Mouse (Mus musculus) kidney, postnatal 4 days (tissue): ENCODE measurements at regions not wholly inside any gene's neighbourhood (a gene's known extent, or its start where the extent isn't known, plus 50 kb on each side); places are given as distances from the start of the nearest gene placed in this dataset.

Experiments
- DNase-seq, 2 experiments: peaks; one replicate each; pipeline ENCODE4 v3.0.0; 2021; ENCODE audit warnings: mixed read lengths in 2 of 2

DNA sequence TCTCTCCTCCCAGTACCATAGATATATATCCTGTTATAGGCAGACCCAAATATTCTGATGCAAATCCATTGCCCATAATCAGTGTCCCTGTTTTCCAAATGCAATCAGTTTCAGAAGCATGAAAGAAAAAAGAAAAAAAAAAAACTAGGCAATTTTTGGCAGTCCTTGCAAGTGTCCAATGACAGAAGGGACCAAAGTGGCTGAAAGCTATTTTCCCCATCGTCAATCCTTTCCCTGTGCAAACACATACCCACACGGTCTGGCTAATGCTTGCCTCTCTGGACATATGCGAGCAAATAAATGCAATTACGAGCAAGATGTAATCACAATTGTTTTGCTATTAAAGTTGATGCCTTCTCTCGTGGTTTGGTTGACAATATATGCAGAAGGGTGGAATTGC, 288.9 kb upstream of the Dynlrb2 start:
- DNase-seq, result no peak

DNA sequence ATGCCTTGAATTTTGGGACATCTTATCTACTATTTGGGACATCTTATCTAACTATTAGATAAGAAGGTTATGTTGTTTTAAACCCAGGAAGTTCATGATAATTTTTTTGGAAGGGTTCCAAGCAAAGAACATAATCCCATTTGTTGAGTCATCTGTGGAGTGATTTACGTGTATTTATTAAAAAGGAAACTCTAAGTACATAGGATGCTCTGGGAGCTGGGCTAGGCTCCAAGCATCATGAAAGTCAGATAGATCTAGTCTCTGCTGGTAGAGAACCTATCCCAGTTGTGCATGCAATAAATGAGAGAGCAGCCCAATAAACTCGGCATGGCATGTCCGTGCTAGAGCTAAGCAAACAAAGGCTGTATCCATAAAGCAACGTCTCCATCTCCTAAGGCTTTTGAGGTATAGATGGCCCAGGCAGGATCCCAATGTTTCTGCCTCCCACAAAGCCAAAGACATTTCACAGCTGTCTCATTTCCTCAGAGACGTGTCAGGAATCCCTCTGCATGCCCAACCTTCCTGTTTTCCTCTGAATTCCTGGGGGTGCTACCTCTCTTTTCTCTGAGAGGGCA, 289.4 kb upstream of the Dynlrb2 start:
- DNase-seq, result peak in 1 of 2 experiments; percentile 19

DNA sequence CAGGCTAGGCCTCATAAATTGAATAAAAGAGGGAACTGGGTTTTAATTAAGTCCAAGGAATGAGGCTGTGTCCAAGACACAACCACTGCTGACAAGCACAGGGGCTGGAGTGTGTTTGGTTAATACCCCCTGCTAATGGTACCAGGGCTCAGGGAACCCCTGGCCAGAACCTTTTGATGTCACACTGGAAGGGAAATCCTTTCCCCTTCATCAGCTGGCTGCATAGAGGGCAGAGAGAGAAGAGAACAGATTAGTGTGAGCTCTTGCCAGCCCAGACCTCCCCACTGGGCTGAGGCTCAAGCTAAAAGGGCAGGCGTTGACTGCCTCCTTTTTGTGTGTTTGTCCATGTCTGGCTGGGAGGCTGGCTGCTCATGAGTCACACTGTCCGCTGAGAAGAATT, 301.1 kb upstream of the Dynlrb2 start:
- no peak for DNase-seq

DNA sequence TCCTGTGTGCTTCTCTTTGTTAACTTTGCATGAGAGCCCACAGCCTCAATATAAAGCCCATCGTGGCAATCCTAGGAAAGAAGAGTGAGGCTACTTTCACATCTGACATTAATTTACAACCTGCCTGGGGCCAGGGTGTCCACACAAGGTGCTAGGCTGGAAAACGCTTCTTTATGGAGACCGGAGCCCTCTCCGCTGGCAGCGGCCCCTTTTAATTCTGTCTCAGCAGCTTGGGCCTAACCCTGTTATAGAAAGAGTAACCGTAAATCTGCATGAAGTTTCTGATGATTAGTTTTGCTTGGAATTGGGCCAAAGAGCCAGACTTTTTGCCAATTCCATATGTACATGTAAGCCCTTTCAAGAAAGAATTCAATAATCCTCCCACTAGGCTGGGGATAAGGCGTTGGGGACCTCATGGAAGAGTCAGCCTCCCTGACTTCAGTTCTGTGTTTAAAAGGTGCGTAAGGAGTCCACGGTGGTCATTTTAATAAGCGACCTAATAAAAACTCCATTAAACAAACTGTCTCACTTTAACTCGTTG, 304.2 kb upstream of the Dynlrb2 start:
- DNase-seq, result no peak

DNA sequence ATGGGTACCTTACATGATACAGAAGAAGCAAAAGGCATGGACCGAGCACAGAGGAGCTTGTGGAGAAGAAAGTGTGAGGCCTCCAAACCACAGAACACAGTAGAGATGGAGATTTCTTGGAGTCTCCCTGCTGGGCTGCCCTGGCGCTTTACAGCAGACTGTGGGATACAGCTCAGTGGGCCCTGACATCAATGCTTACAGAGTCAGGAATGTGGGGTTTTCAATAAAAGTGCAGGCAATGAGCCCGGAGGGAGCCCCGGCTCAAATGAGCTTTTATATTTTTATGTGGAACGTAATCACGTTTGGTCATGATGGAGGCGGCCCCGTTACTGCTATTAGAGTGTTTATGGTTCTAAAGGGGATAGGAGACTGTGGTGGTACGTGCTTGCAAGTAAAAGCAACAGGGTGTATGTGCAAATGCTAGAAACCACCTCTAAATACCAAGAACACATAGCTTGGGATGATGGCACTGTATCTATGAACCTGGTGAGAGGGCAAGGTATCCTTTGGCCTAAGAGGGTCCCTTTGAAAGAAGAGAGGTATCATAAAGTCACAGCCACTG, 308.1 kb upstream of the Dynlrb2 start:
- DNase-seq, result no peak

DNA sequence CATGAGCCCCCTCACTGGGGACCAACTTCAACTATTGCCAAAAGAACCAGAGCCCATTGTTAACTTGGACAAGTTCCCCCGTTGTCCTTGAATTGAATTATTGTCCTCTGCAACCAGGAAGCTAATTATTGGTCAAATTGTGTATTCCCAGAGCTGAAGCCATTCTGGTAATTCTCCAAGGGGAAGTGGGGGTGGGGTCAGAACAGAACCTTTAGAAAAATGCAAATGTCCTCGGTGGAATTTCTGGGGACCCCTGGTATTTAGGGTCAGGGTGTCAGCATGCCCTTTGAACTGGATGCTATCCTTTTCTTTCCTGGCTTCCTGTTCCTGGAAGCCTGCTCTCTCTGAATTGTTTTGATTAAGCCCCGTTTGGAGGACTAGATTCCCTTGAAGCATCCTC, 312.7 kb upstream of the Dynlrb2 start:
- peak in 1 of 2 experiments; percentile 27 for DNase-seq

DNA sequence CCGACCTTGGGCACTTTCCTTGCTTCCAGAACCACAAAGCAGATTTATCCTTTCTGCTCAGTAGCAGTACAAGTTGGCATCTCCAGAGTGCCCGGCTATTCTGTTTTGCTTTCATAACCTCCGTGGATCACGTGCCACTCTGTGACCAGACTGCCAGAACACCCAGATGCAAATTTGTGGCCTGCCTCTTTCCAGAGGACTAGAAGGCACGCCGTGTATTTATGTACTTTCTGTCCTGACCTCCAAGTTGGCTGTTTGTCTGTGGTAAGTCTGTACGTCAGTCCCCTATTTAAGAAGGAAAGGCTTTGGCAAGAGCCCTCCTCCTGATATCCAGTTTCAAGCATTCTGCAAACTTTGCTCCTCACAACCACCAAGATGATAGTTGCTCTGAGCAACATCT, 319.6 kb upstream of the Dynlrb2 start:
- no peak for DNase-seq

DNA sequence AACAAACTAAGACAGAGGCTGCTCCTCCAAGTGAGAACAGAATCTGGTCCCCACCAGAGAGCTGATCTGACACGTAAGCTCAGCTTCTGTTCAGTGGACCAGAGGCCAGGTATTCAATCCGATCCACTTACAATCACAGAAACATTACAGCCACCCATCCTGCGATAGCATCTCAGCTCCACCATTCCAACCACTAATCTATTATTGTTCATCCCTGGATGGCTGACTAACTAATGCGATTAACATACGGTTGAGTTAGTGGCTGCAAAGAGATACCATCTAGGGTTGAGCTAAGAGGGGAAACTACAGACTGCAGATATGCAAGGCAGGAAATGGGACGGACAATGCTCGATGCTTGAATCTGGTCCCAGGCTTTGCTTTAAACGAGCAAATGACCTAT, 320.5 kb upstream of the Dynlrb2 start:
- no peak for DNase-seq

DNA sequence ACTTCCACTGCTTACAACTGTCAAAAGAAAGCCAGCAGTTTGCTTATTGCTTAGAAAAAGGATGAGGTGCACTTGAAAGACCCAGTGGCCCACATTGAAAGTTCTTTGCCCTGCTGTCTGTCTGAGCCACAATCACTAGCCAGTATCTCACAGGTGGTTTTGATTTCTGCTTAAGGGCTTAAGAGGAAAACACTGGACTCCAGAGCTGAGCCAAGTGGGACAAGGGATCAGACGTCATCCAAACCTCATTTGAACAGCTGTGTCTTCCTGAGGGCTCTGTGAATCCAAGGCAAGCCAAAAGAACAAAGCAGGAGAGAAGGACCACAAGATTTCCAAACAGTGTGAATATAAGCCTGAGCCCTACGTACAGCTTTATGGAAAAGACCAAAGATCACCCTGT, 326.8 kb upstream of the Dynlrb2 start:
- no peak for DNase-seq

DNA sequence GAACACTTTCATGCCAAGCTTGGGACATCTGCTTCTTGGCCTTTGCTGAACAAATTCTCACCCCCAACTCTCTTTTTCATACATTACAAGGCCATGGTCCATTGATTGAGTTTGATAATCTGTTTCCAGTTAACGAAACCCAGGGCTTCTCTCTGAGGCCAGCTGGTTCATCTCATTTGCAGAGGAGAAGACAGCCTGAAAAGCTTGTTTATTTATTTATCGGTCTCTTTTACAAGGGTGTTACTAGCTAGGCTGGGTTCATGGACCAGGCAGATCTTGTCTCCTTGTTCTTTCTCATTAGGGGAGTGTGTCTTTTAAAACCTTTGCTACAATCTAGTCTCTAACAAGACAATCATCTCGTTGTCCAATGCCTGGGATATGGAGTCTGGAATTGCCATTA, 329.9 kb upstream of the Dynlrb2 start:
- DNase-seq, result no peak

DNA sequence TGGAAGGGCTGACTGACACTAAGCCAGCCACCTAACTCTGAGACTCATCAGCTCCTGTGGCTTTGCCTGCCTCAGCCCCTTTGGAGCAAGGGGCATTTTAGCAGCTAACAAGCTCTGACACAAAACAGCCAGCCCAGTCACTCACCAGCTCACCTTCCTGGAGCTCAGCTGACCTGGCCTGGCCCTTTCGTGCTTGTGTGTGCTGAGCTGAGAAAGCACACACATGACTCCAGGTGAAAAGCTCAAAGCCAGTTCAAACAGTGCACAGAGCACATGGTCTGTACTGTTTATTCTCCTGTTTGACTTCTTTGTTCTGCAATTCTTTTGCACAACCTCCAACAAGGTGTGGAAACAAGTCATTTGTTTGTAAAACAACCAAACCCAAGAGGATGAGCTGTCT, 330.8 kb upstream of the Dynlrb2 start:
- DNase-seq, result no peak

DNA sequence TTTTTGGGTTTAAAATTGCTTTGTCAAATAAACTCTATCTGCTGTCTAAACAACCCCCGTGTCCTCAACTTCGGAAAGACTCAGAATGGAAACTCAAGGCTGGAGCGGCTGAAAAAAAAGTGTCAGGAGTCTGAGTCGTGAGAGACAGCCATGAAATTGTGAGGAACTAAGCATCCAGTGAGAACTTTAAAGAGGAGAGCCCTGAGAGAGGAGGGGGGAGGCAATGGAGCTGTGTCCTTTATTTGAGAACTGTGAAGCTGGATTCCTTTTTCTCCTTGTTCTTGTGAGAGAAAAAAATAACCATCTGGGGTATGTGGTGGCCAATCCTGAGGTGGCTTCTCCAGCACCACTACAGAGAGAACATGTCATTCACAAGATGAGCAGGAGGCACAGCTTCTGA, 336.9 kb upstream of the Dynlrb2 start:
- no peak for DNase-seq

DNA sequence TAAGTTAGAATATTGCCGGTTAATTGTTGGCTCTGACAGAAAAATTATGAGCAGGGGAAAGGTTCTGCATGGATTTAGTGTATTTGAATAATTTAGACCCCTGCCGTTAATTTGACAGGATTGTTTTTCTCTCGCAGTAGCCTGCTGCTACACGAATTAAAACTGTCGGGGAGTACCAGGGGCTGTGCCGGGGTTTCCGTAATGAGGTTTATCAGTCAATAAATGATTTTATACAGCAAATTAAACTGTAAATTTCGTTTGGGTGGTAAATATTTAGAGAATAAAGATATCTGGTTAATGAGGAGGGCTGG, 339.8 kb upstream of the Dynlrb2 start:
- DNase-seq, result no peak

DNA sequence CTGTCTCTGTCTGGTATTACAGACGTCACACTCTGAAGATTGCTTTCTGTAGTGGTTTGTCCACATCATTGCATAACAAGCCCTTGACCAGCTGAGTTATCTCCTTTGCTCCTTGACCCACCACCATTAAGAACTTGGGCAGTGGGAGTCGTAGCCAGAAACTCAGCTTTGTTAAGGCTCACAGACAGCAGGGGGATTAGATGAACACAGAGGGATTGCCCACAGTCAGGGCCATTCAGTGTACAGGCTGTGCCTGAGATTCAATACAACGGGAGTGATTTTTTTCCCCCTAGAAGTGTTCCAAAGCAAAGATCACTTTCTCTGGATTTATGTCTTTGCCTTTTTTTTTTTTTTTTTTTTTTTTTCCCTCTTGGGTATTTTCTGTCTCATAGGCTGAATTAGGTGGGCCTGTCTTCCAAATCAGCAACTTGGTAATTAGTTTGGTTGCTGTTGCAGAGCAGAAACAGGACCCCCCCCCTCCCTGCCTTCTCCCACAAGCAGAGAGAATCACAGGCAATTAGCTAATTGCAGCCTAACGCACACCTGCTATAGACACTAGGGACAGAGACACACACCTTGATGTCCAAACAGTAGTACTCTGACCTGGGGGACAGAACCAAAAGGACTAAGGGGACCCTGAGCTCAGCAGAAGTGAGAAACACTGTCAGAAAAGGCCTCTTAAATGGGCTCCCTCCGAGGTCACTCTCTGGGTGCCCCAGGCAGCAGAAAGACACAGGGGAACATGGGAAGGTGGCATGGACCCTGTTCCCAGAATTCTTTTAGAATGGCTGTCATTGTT, 340.4 kb upstream of the Dynlrb2 start:
- no peak for DNase-seq

DNA sequence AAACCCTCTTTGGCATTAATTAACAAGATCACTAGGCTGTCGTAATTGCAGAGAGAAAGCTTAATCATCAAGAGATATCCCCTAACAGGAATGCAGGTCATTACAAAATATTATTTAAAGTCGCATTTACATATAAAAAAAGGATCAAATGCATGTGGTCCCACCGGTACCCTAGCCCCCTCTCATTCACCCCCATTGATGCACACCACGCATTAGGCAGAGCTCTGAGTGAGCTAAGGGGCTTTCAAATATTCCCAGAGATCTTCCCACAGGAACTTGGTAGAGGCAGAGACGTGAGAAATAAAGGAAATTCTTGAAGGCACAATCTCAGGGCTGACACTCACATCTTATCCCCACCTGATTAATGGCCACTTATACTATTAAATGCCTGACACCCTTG, 343.8 kb upstream of the Dynlrb2 start:
- no peak for DNase-seq

DNA sequence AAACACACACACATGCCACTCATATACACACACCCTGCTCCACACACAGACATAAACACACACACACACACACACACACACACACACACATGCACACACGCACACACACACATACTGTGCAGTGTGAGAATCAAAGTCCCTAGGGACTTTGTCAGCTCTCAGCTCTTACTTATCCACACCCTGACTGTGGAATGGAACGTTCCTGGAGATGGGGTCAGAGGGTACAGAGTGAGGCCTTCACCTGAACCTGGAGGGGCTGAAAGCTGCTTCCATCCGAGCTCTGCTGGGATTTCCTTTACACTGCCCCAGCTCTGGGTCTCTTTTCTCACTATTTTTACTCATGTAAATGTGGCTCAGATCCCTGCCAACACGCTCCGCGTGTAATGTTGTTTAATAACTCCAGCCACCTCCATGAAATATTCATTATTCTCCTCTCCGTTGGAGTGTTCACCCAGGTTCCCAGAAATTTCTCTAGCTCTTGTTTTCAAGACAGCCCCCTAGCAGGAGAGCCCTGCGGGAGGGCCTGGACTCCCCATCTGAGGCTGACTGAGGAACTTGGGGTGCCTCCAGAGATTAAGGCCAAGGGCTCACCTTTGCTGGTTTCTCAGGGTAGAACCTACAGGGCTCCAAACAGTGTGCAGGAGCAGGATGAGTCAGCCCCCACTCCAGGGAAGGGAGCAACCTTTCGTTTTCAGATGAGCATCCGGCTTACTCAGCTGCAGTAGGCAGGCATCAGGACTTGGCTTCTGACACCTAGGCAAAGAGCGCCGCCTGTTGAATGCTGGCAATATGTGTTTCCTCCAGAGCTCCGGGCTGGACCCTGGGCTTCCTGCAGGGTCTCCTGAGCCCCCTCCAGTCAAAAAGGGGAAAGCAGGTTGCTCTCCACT, 360.8 kb upstream of the Dynlrb2 start:
- peak; percentile 80 to 85 for DNase-seq

DNA sequence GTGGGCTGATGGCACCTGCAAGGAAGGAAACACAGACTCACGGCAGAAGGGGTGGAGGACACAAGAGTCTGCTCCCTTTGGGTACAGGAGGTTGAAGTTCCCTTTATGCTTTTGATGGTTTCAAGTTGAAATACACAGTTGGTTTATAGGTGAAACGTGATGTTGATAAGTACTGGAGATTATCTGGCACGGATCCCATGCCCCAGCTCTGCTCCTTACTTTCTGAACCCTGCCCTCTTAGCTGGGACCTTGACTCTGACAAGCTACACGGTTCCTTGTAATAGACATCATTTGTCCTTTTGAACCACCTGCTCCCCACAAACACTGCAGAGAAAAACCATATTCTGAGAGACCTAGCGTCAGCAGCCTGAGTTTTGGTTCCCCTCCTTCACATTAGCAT, 363.4 kb upstream of the Dynlrb2 start:
- no peak for DNase-seq

DNA sequence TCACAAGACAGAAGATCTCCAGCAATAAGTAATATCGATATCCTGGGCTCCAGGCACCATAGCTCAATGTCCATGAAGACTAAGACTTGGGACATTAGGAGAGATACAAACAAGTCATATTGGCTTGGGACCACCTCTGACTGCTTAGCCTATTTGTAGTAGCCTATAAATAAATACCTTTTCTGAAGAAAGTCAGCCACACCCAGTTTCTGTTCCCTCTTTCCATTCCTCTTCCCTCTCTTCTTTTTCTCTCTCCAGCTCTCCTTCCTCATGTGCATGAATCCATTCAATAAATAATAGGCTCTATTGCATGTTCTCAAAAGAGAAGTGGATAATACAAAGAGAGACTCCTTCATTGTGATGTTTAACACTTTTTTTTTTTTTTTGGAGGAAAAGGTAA, 364.8 kb upstream of the Dynlrb2 start:
- no peak for DNase-seq

DNA sequence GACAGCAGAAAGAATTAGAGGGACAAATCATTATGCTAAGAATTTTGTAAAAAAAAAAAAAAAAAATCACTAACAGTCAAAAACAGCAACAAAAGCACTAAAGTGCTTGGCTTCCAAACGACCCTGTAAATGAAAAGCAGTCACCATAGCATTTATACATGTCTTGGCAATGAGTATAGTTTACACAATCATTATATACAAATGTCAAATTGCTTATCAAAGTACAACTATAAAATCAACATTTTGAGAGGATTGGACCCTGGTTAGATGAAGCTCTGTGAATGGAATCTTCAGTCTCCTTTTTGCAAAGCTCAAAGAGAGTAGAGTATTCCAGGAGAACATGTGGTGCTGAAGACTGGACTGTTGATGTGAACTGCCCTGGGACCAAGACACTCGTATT, 367.0 kb upstream of the Dynlrb2 start:
- DNase-seq, result no peak

DNA sequence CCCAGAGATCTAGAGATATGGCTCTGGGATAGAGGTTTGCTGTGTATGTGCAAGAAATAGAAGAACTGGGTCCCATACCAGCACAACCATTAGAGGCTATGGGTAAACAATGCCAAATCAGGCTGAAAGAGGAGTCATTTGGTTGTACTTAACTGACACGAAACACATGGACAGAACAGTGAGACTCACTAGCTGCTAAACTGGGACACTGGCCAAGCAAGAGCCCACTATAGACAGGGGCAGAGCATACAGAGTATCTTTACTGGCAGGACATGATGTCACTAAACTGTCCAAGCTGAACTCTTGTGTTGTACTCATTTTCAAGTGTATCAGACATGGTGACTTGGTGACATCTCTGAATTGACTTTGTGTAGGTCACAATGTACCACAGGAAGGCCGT, 371.3 kb upstream of the Dynlrb2 start:
- no peak for DNase-seq

DNA sequence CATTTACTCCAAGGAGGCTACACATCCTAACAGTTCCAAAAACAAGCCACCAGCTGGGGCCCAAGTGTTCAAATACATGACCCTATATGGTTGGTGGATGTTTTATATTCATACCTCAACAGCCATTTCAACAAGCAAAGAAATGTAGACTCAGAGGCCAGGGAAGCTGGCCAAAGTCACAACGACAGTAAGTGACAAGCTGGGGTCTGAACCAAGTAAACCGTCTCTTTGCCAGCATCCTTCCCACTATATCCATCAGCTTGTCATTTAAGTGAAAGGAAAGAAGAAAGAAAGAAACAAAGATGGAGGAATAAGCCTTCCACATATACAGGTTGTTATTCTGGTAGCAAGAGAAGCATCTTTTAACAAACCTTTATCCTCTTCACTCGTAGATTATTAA, 371.7 kb upstream of the Dynlrb2 start:
- DNase-seq, result no peak

DNA sequence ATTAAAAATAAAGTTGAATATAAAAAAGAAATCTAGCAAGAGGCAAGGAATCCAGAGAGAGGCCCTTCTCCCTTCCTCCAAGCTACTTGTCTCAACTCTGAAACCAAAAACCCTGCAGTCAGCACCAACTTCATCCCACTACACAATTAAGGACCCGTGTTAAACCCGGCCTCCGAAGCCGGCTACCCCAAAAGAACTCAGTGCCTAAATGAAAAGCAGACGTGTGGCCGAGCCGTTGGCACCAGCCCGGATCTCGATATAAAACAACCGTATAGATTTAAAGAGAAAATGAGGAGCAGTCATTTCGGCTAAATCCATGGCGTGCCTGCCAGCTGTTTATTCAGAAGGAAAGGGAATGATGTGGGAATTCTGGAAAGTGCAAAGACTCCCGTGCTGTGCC, 384.7 kb upstream of the Dynlrb2 start:
- DNase-seq, result no peak

DNA sequence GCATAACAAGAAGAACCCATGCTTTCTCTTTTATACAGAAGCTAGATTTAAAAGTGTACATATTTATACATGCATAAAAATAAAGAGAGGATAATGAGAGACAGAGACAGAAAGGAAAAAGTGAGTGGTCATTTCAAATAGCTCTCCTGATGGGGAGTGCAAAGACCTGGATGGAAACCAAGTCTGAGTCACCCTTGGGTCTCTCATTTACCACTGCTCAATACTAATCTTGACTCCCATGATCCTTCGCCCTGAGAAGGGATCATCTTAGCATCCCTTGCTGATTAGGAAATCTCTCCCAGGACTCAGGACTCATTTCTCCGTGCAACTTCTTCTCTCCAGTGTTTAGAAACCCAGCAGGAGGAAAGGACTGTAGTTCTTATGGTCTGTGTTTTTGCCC, 386.9 kb upstream of the Dynlrb2 start:
- no peak for DNase-seq

DNA sequence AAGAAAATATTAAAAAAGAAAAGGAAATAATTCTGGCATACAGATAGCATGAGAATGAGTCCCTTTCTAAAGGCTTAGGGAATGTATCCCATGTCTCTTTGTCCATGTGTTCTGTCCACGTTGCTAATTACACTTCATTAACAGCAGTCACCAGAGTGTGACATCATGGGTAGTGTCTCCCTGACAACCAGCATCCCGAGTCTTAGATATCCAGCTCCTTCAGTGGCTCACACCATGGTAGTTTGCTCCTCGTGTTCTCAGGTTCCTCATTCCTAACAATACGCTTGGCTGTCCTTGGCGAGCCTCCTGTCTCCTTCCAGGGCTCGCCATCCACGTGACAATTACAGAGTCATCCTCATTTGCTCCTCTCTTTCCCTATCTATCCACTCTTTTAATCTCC, 388.1 kb upstream of the Dynlrb2 start:
- no peak for DNase-seq
